Mouse (Mus musculus): Measurements from ENCODE around the gene Prdx1.
A peak's percentile ranks its signal among the peaks of the same experiment; 100 is the strongest.
"Not testable (repeated sequence)": the region's sequence is repeated elsewhere in the genome, so short reads cannot be mapped to it uniquely, and the experiment has no call there.

The Prdx1 gene

DNA sequence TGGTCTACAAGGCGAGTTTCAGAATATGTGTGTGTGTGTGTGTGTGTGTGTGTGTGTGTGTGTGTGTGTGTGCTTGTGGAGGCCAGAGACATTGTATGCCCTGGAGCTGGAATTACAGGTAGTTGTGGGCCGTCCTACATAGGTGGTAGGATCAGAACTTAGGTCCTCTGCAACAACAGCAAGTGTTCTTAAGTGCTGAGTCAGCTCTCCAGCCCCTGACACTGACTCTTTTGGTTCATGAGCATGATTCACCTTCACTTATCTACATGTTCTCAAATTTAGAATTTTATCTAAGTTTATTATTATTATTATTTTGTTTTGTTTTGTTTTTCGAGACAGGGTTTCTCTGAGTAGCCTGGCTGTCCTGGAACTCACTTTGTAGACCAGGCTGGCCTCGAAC is 4.8 kb upstream of the Prdx1 start:
- not testable (repeated sequence) for DNase-seq

DNA sequence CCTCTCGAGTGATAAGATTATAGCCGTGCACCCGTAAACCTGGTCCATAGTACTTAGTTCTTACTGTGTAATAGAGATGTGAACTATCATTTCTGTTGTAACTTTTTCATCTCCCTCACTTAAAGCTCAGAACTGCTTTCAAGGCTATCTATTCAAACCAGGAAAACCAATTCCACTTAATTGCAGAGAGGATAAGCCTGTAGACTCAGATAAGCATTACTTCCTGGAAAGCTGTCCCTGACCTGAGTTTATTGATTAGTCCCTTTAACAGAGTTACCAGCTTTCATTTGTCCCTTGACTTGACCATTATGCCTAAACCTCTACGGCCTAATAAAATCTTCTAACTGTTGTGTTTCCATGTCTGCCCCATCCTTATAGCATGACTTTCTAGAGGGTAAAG is 1.4 kb upstream of the Prdx1 start:
- no peak for DNase-seq

DNA sequence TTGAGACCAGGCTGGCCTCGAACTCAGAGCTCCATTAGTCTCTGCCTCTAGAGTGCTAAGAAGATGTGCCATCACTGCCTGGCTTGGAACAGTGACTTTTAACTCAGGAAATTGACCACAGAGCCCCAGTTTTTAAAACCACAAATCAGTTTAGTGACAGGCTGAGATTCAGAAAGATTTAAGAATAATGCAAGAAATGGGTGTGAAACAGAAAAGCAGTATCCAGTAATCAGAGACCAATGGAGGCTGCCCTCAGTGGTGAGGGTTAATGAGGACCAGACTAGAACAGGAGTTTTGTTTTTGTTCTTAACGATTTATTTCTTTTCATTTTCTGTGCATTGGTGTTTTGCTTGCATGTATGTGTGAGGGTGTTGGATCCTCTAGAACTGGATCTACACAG is 679 bp upstream of the Prdx1 start:
- DNase-seq: no peak

DNA sequence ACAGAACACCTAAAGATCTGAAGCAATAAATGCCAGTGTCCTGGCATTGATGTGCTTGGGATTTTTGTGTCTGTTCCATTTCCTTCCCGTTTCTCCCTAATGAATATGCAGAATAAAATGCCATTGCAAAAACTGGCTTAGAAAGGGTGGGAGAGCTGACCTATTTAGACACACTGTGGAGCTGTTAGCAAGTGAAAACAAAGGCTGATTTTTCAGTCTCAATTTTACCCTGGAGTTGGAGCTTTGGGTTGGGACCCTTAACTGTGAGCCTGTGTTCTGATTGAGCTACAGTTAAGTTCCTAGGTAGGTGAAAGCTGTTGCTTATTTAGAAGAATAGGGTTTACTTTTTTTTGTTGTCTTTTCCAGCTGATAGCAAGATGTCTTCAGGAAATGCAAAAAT is 1.7 kb downstream of the Prdx1 start:
- DNase-seq: no peak

DNA sequence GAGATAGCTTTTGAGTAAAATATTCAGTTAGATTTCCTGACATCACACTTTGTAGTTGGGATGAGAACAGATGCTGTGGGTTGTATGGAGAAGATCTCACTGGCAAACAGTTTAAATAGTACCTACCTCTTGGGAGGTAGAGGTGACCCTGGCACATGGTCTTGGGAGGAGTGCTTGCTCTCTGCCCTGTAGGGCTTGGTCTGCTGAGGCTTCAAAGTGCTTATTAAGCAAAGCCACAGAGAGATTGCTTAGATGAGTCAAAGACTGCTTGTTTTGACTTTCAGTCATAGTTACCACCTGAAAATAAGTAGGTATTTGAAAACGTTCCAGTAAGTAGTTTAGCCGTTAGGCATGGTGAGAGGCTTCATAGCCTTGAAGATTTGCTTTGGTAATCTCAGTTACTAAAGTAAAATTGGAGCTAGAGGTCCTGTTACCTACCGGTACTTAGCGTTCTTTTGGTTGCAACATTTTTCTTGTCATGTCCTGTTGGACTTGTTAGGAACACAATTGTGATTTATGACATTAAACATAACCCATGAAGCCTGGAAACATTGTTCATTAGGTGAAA is 4.0 kb downstream of the Prdx1 start:
- DNase-seq: no peak

DNA sequence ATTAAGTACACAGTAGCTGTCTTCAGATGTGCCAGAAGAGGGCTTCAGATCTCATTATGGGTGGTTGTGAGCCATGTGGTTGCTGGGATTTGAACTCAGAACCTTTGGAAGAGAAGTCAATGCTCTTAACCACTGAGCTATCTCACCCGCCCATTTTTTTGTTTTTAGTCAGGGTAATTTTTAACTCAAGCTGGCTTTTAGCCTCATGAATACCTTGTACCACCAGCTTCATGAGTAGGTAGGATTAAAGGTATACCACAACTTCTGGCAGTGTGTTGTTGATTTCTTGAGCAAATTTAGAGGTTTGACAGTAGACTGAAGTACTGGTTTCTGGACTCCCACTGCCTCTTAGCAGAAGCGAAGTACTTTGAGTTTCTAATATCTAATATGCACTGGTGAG is 6.8 kb downstream of the Prdx1 start:
- DNase-seq: no peak

DNA sequence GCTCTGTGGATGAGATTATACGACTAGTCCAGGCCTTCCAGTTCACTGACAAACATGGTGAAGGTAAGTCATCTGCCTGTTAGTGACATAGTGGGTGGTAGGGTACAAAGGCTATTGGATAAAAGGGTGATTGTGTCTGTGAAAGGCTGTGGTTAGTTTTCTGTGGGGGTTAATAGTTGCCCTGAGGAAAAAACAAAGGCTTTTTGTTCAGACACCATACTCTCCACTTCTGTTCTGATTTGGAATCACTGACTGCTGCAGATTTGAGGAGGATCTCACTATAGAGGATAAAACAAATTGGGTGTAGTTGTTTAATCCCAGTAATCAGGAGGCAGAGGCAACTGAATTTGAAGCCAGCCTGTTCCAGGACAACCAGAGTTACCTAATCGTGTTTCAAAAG is 8.4 kb downstream of the Prdx1 start:
- DNase-seq: no peak

DNA sequence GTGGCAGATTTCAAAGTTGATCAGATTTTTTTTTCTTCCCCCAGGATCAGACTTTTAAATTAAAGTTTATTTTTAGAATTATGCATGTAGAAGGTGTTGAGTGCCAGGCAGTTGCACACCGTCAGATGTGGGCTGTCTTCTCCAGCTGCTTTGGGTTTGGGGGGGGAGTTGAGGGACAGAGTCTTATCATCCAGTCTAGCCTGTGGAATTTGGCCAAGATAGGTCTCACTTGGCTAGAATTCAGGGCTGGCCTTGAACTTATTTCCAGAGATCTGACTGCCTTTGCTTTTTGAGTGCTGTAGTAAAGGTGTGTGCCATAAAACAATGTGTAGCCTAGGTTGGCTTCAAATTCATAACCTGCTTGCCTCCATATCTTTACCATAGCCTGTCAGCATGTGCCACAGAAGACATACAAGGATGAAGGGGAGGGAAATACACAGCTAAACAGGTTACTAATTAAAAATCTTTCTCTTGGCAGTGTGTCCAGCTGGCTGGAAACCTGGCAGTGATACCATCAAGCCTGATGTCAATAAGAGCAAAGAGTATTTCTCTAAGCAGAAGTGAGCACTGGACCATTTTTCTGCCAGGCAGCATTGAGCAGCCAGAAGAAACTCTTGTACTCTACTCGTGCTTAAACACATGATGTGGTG is 13.5 kb downstream of the Prdx1 start:
- no peak for DNase-seq

DNA sequence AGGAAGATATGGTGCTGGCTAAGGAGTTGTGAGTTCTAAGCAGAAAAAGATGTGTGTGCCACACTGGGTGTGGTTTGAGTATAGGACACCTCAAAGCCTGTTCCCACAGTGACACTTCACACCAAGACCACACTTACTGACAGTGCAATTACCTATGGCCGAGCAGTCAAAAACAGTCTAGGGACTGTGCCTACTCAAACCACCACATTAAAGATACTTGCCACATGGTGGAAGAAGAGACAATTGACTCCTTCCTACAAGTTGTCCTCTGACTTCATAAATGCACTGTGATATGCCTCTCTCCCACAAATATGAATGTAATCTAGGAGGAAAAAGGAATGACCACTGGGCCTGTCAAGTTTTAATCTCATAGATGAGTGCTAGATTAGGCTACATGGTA is 15.6 kb downstream of the Prdx1 start:
- DNase-seq: no peak

DNA sequence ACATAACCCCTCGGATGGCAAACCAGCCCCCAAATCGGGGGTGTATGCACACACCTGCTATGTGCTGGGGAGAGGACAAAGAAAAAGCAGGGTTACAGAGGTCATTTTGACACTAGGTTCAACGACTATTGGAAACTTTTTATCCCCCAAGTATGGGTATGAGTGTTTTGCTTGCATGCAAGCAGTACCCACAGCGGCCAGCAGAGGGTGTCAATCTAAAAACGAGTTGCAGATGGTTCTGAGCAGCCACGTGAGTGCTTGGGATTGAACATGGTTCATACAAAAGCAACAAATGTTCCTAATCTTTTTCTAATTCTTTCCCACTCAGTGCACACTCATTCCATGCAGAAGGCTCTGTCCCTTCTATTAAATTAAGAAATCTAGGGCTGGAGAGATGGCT is 18.5 kb downstream of the Prdx1 start:
- DNase-seq: peak; percentile 83

DNA sequence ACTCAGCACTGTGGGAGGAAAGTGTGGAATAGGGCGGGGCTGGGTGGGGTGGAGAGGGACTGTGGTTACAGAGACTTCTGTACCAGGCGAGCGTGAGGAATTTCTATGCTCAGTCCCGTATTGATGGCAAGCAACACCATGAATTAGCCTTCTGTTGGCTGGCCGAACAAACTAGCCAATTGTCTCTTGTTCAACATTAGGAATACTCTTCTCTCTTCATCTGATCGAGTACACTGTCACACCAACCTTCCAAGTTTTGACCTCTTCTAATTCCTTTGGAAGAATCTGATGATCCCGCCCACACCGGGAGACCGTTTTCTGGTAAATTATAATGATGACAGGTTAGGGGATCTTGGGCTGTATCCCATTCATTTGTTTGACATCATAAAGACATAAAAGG is 22.3 kb downstream of the Prdx1 start:
- no peak for DNase-seq

DNA sequence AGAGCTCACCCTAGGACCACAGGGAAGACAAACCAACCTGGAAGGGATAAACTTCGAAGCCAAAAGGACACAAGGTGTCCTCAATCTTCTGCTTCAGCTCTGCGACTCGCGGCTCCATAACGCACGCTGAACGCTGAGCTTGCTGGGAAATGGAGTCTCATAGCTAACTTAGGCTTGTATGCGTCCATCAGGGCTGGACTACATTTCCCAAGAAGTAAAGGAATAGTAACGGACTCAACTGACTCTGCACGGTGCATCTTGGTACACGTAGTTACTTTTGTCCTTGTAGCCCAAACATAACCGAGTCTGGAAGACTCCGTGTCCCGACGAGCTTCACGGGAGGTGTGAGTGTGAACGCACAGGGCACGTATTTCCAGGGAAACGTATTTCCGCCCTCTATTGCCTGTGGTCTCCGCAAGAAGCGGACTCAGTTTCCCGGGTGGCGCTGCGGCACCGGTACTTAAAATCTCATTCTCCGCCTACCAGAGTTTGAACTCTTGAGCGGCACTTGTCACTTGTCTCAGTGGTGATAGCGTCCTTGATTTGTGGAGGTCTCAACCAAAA is 22.9 kb downstream of the Prdx1 start, which contains the start of the genes Mmachc and Ccdc163:
Gene Mmachc, minus strand, starts transcription at position 206 of the 564 bp plus-strand sequence.
Gene Ccdc163, plus strand, starts transcription at position 309 of the 564 bp plus-strand sequence.
- DNase-seq: peak; percentile 89

DNA sequence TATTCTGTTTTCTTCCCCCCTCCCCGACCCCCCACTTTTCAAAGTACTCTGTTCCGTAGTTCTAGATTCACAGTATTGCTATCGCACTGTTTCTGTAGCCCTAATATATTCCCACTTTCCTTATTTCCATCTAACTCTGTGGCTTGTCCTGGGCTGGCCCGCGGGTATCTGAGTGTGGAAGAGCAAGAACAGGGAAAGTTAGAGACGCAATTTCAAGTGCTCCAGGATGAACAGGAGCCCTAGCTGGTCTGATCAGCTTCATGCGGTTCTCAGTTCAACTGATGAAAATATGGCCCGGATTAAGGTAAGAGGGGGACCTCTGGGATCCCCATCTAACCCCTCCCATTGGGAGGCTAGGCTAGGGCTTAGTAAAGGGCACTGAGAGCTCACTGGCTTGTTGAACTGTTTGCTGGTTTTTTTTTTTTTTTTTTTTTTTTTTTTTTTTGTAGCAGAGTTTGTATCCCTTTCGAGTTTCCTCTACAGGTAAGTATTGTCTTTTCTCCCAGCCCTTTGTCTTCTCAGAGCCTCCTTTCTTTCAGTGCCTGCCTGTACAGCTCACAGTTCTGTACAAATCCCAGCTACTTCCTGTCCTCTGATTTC is 23.5 kb downstream of the Prdx1 start:
- peak; percentile 24 for DNase-seq

DNA sequence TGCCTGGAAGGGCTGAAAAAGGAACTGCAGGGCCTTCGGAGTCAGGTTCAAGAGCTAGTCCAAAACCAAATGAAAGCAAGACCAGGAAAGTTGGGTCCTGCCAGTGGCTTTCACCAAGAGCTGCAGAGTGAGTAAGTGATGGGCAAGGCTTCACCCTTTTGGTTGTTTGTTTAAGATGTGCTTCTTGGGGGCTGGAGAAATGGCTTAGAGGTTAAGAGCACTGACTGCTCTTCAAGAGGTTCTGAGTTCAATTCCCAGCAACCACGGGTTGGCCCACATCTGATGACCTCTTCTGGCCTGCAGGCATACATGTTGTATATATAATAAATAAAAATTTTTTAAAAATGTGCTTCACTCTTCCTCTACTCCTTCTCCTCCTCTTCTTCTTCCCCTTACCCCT is 24.8 kb downstream of the Prdx1 start:
- DNase-seq: no peak

DNA sequence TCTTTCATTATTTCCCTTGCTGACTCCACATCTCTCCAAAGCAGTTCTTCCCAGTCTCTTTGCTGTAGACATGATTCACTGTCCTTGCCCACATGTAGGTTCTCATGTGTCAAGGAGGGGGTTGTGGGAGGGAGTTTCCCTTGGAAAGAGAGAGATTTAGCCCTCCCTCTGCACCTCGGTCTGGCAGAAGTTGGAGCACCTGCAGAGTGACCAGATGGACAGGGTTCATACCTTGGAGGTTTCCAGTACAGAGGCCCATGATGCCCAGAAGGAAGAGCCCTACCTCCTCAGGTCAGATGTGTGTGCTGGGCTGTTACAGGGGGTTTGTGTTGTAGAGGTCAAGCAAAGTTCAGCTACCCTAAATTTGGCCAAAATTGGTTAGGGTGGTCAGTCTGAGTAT is 27.2 kb downstream of the Prdx1 start:
- no peak for DNase-seq

DNA sequence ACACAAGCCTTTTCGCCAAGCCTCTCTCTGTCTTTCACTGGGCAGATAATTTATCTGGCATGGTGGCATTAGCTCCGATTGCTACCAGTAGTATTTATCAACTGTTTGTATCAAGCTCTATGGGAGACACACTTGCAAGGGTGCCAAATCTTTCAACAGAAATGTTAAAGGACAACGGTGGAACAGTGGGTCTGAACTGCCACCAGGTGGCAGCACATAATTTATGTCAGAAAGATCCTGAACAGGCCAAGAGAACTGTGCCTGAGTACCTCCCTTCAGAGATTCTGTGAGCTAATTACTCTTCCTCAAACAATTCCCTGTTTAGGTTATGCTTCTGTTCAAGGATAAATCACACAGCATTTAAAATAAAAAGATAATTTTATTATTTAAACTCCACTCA is 34.1 kb downstream of the Prdx1 start:
- DNase-seq: peak; percentile 73

DNA sequence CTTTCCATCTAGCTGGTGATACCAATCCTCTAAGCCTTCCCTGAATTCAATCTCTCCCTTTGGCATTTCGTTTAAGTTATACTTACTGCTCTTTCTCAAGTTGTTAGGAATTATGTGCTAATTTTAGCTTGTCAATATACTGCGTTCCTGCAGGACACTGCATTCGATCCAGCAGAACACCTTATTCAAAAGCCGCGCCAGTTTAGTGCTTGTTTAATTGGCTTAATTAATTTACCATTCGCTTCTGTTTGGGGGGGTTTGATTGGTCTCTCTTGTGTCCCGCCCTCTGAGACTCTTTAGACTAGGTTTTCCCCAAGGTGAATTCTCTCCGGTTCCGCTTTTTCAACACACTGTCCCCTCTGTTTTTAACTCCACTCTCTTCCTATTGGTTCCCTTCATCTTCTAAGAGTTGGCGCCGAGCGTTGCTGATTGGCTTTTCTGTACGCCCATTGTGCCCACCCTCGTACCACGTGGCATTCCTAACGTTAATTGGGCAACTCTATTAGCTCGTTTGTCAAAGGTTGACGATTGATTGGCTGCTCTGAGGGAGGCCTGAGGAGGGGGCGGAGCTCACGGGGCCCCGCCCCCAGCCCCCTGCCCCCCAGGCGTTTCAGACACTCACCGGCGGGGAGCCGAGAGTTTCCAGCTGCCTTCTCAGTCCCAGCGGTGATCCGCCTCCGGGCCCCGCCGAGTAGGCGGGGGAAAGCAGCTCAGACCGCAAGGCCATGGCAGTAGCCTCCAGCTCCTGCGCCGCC is 35.2 kb downstream of the Prdx1 start, which contains the start of gene Tesk2:
Gene Tesk2, plus strand, starts transcription at position 606 of the 755 bp plus-strand sequence.
- peak; percentile 92 for DNase-seq

DNA sequence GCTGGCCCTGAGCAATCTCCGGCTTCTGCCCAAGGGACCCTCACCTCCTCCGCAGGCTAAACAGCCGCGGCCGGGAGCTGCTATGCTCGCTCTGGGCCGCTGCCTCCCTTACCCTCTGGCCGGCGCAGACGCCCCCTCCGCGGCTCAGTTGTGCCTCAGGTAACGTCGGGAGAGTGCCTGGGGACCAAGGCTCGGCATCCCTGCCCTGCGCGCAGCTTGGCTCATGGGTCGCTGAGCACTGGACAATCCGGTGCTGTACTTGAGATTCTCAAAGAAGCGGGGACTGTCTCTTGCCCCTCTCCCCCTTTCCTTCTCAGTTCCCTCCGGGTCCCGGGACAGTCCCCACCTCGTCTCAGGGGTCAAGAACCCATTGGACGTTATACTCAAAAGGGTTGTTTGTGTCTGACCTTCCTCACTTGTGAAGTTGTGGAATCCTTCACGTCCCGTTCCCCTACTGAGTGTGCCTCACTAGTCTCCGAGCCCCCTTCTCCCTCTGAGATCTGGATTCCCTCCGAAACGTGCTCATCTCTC is 35.8 kb downstream of the Prdx1 start:
- no peak for DNase-seq

DNA sequence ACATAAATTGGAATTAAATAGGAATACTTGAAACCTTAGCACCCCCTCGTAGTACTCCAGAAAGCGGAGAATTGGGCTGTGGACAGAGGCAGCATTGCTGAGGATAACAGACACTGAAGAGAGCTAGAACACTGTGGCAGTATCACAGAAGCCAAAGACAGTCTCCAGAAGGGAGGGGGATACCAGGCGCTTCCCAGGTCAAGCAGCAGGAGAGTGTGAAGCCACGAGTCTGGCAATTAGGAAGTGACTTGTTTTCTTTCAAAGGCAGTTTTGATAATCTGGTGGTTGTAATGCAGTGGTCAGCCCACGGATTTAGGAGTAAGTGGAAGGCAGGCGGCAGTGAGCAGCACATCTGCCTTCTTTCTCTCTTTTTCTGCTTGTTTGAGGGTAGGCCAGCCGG is 36.9 kb downstream of the Prdx1 start:
- no peak for DNase-seq

DNA sequence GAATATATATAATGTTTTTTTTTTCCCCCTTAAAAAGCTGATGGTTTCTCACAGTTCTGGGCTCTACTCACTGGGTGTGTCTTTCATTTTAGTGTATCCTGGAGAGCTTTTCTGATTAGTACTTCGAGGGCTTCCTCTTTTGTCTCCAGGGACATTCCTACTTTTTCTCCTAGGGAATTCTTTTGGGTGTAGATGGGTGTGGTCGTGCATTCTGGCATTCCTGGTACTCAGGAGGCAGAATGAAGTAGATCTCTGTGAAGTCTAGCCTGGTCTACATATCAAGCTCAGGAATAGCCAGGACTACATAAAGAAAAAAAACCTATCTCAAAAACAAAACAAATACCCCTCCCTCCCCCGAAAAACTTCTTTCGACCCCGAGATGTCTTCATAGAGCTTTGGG is 40.1 kb downstream of the Prdx1 start:
- DNase-seq: no peak

DNA sequence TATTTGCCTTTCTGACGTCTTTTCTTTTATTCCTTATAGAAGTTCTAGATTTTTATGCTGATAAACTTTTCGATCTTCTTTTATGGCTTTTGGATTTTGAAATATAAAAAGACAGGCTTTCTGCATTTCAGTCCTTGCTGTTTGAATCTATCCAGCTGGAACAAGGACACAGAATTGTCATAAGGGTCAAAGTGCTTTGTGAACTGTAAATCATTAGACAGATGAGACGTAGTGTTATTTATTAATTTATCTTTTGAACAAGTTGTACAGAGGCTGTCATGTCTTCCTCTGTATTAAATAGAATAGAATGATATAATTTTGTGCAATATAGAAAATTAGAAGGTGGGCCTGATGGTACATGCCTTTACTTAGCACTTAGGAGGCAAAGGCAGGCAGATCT is 42.1 kb downstream of the Prdx1 start:
- no peak for DNase-seq

DNA sequence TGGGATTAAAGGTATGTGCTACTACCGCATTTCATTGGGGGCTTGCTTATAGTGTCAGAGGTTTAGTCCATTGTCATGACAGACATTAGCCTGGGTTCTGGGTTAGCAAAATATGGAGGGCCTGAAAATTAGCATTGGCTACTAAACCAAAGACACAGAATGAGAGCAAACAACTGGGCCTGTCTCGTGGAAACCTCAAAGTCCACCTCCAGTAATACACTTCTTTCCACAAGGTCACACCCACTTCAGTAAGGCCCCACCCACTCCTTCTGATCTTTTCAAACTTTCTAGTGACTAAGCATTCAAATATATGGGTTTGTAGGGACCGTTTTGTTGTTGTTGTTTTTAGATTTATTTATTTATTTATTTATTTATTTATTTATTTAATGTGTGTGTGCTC is 44.2 kb downstream of the Prdx1 start:
- no peak for DNase-seq

DNA sequence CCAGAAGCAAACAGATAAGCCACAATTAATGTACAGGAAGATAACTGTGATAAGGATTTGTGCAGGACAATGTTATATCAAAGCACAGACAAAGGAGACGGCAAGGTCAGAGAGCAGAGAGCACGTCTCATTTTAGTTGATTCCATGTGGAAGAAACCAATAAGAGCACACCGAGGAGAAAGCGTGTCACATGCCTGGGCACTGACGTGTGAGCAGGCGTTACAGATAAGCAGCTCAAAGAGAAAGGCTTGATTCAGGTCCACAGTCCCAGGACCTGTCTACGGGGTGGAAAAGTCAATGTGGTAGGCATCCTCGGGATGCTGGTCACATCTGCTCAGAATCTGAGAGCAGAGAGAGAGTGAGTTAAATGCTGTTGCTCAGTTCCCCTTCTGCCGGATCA is 45.7 kb downstream of the Prdx1 start:
- no peak for DNase-seq

Data from thymus, postnatal 14 days (tissue).